Mouse (Mus musculus): ENCODE measurements around the gene Bcam. TPM values are rescaled to one million over a fixed set of nuclear protein-coding genes. Genes with fewer than 3 reads are reported as not detected.

The Bcam gene
- polyA plus RNA-seq, 2 experiments = 4.9 to 6.3 TPM

GRCm38 (mm10) chr7:19815296-19816223, 44.7 kb upstream of the Bcam start:
- TF ChIP-seq EP300 (IDR thresholded peaks at IDR 0.05; ENCODE audit: low read depth) = no peak
- no peak for TF ChIP-seq CTCF (IDR thresholded peaks at IDR 0.05; ENCODE audit: low read depth)
- DNase-seq (ENCODE audit: low read depth in 3 of 3, low spot score in 3 of 3) = no peak
- no peak overlapping the region for H3K27ac ChIP-seq
- no peaks in the 10 kb centered on the region for H3K9me3 ChIP-seq (ENCODE audit: control insufficient read depth, low read length)
- peaks cover 0 to 18% of the 10 kb centered on the region in 2 experiments; a peak in 3 of 4 replicates for H3K4me1 ChIP-seq (replicated peaks; ENCODE audit: control insufficient read depth in 2 of 2, insufficient read depth in 2 of 2, low read length in 1 of 2)
- ATAC-seq (ENCODE audit: insufficient read depth) = peak; percentile 20; the same call in 1 of the 2 replicates
- WGBS (ENCODE audit: insufficient replicate concordance) = 26% methylated on average over 17 of the region's 17 CpGs
- H3K4me2 ChIP-seq (ENCODE audit: low read depth) = peak overlapping the region; percentile 58
- no peaks in the 10 kb centered on the region for H3K36me3 ChIP-seq (replicated peaks; ENCODE audit: control insufficient read depth, insufficient read depth, low read depth)
- peak overlapping the region; percentile 39 to 50 for H3K4me3 ChIP-seq (ENCODE audit: insufficient read depth in 1 of 2, low read depth in 2 of 2, low read length in 2 of 2)
- no peak overlapping the region for H3K9ac ChIP-seq (replicated peaks)
- no peaks in the 10 kb centered on the region; the same call in 1 of the 2 replicates for H3K27me3 ChIP-seq (ENCODE audit: control insufficient read depth, insufficient read depth, low read length)

DNA sequence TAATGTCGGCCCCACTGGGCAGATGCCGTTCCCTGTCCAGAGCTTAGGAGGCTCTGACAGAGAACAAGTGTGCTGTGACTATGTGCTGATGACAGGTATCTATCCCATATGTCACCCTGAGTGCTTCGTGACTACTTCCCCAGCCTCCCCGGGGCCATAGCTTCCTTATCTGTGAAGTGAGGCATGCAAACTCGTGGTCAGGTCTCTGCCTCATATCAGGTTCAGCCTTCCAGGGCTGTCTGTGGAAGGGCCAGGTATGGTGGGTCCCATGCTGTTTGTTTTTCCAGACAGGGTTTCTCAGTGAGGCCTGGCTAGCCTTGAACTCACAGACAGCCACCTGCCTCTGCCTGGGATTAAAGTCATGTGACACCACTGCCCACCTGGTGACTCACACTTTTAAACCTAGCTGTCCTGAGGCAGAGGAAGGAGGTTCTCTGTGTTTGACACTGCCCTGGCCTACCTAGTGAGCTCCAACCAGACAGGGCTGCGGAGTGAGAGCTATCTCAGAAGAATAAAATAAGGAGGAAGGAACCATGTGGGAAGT, 42.8 kb upstream of the Bcam start:
- Histone ChIP-seq H3K36me3 (replicated peaks; ENCODE audit: control insufficient read depth, insufficient read depth, low read depth) (no peaks in the 10 kb centered on the region), H3K27ac (no peak overlapping the region), H3K4me2 (ENCODE audit: low read depth) (no peak overlapping the region), H3K4me3 (ENCODE audit: insufficient read depth in 1 of 2, low read depth in 2 of 2, low read length in 2 of 2) (no peak overlapping the region), H3K9me3 (ENCODE audit: control insufficient read depth, low read length) (no peaks in the 10 kb centered on the region), H3K4me1 (replicated peaks; ENCODE audit: control insufficient read depth in 2 of 2, insufficient read depth in 2 of 2, low read length in 1 of 2) (peaks cover 0 to 16% of the 10 kb centered on the region in 2 experiments; a peak in 3 of 4 replicates), H3K27me3 (ENCODE audit: control insufficient read depth, insufficient read depth, low read length) (no peaks in the 10 kb centered on the region; the same call in 1 of the 2 replicates), H3K9ac (replicated peaks) (no peak overlapping the region)
- no peak for ATAC-seq (ENCODE audit: insufficient read depth)
- TF ChIP-seq EP300 (IDR thresholded peaks at IDR 0.05; ENCODE audit: low read depth) (no peak), CTCF (IDR thresholded peaks at IDR 0.05; ENCODE audit: low read depth) (no peak)
- no peak for DNase-seq (ENCODE audit: low read depth in 3 of 3, low spot score in 3 of 3)
- 25% methylated on average over 6 of the region's 6 CpGs for WGBS (ENCODE audit: insufficient replicate concordance)

GRCm38 (mm10) chr7:19813161-19813560, 42.3 kb upstream of the Bcam start:
- Histone ChIP-seq H3K9ac (replicated peaks) (no peak overlapping the region), H3K27ac (no peak overlapping the region), H3K4me1 (replicated peaks; ENCODE audit: control insufficient read depth in 2 of 2, insufficient read depth in 2 of 2, low read length in 1 of 2) (peaks cover 0 to 11% of the 10 kb centered on the region in 2 experiments; a peak in 3 of 4 replicates), H3K4me2 (ENCODE audit: low read depth) (no peak overlapping the region), H3K27me3 (ENCODE audit: control insufficient read depth, insufficient read depth, low read length) (no peaks in the 10 kb centered on the region; the same call in 1 of the 2 replicates), H3K36me3 (replicated peaks; ENCODE audit: control insufficient read depth, insufficient read depth, low read depth) (no peaks in the 10 kb centered on the region), H3K9me3 (ENCODE audit: control insufficient read depth, low read length) (no peaks in the 10 kb centered on the region), H3K4me3 (ENCODE audit: insufficient read depth in 1 of 2, low read depth in 2 of 2, low read length in 2 of 2) (no peak overlapping the region)
- no peak for TF ChIP-seq CTCF (IDR thresholded peaks at IDR 0.05; ENCODE audit: low read depth)
- no peak for TF ChIP-seq EP300 (IDR thresholded peaks at IDR 0.05; ENCODE audit: low read depth)
- ATAC-seq (ENCODE audit: insufficient read depth) = no peak
- DNase-seq (ENCODE audit: low read depth in 3 of 3, low spot score in 3 of 3) = no peak
- 55% methylated on average over 4 of the region's 4 CpGs for WGBS (ENCODE audit: insufficient replicate concordance)

GRCm38 (mm10) chr7:19811114-19811513, 40.3 kb upstream of the Bcam start:
- no peak overlapping the region for H3K9ac ChIP-seq (replicated peaks)
- H3K4me3 ChIP-seq (ENCODE audit: insufficient read depth in 1 of 2, low read depth in 2 of 2, low read length in 2 of 2) = no peak overlapping the region
- H3K4me2 ChIP-seq (ENCODE audit: low read depth) = no peak overlapping the region
- WGBS (ENCODE audit: insufficient replicate concordance) = 19% methylated on average over 22 of the region's 22 CpGs
- no peak for TF ChIP-seq CTCF (IDR thresholded peaks at IDR 0.05; ENCODE audit: low read depth)
- no peak for TF ChIP-seq EP300 (IDR thresholded peaks at IDR 0.05; ENCODE audit: low read depth)
- H3K27ac ChIP-seq = no peak overlapping the region
- H3K4me1 ChIP-seq (replicated peaks; ENCODE audit: control insufficient read depth in 2 of 2, insufficient read depth in 2 of 2, low read length in 1 of 2) = peaks cover 0 to 6% of the 10 kb centered on the region in 2 experiments; a peak in 3 of 4 replicates
- no peaks in the 10 kb centered on the region for H3K9me3 ChIP-seq (ENCODE audit: control insufficient read depth, low read length)
- DNase-seq (ENCODE audit: low read depth in 3 of 3, low spot score in 3 of 3) = no peak
- ATAC-seq (ENCODE audit: insufficient read depth) = no peak
- H3K27me3 ChIP-seq (ENCODE audit: control insufficient read depth, insufficient read depth, low read length) = no peaks in the 10 kb centered on the region; the same call in 1 of the 2 replicates
- H3K36me3 ChIP-seq (replicated peaks; ENCODE audit: control insufficient read depth, insufficient read depth, low read depth) = no peaks in the 10 kb centered on the region

DNA sequence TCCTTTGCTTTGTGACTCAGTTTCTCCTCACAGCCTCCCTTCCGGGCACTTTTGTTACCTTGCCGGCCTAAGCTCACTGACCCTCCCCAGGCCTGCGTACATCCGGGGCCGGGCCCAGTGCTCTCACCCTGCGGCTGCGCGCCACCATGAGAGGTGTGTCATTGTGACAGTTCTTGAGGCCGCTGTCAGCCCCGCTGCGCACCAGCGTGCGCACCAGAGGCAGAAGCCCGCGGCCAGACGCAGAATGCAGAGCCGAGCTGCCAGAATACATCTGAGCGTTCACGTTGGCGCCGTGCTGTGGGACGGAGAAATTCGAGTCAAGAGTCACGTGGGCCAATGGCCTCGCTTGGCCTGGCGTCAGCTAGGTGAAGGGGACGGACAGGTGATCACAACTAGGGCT, 38.6 kb upstream of the Bcam start:
- Histone ChIP-seq H3K4me1 (replicated peaks; ENCODE audit: control insufficient read depth in 2 of 2, insufficient read depth in 2 of 2, low read length in 1 of 2) (peaks cover 0 to 2% of the 10 kb centered on the region in 2 experiments; a peak in 1 of 4 replicates), H3K9ac (replicated peaks) (no peak overlapping the region), H3K4me2 (ENCODE audit: low read depth) (peak overlapping the region; percentile 11; the same call in 1 of the 2 replicates), H3K36me3 (replicated peaks; ENCODE audit: control insufficient read depth, insufficient read depth, low read depth) (no peaks in the 10 kb centered on the region), H3K27ac (no peak overlapping the region), H3K4me3 (ENCODE audit: insufficient read depth in 1 of 2, low read depth in 2 of 2, low read length in 2 of 2) (no peak overlapping the region), H3K27me3 (ENCODE audit: control insufficient read depth, insufficient read depth, low read length) (no peaks in the 10 kb centered on the region), H3K9me3 (ENCODE audit: control insufficient read depth, low read length) (no peaks in the 10 kb centered on the region)
- 33% methylated on average over 27 of the region's 27 CpGs for WGBS (ENCODE audit: insufficient replicate concordance)
- ATAC-seq (ENCODE audit: insufficient read depth) (no peak), DNase-seq (ENCODE audit: low read depth in 3 of 3, low spot score in 3 of 3) (no peak)
- TF ChIP-seq EP300 (IDR thresholded peaks at IDR 0.05; ENCODE audit: low read depth) (no peak), CTCF (IDR thresholded peaks at IDR 0.05; ENCODE audit: low read depth) (no peak)
